Mouse (Mus musculus): ENCODE measurements around the gene Crlf1. TPM values are rescaled to one million over a fixed set of nuclear protein-coding genes. Genes with fewer than 3 reads are reported as not detected.

The Crlf1 gene
- polyA plus RNA-seq (2015; fragmentation: Nextera tagmentation; extraction: Ambion mirVana) = 1.6 and 1.7 TPM in 2 replicates

DNA sequence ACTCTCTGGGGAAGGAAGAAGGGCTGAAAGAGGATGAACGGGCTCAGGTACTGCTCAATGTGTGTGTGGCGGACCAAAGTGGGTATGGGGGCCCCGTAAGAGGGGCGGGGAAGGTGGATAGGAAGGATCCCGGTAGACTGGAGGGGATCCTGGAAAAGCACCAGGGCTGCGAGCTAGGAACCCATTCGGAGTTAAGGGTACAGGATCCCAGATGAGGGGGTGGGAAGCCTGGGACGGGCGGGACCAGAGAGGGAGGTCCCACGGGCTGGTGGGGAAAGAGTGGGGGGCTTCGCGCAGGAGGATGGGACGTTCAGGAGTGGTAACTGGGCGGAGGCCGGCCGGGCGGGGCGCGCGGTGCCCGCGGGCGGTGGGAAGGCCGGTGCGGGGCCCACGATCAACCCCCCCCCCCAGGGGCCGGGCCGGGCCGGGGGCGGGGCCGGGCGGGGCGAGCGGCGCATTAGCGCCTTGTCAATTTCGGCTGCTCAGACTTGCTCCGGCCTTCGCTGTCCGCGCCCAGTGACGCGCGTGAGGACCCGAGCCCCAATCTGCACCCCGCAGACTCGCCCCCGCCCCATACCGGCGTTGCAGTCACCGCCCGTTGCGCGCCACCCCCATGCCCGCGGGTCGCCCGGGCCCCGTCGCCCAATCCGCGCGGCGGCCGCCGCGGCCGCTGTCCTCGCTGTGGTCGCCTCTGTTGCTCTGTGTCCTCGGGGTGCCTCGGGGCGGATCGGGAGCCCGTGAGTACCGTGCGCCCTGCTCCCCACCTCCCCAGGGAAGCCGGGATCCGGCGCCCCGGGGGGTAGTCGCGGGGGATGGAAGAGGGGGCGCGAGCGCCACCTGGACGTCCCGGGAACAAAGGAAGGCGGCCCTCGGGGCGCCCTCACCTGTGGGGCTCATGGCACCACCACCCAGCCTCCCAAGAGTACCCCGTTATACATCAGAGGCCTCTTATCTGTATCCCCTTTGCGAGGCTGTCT, at the start of gene Crlf1:
TSS of gene Crlf1 (plus strand) at position 495 of the 977 bp plus-strand sequence.
- no peak within 1 kb of the TSS for H3K27ac ChIP-seq (ENCODE audit: low read length)
- H3K4me1 ChIP-seq (ENCODE audit: control insufficient read depth, insufficient read depth, low read length) = peaks cover 39% of the 10 kb centered on the region
- H3K4me2 ChIP-seq (ENCODE audit: low read depth, low read length) = peak within 1 kb of the TSS; percentile 79
- H3K27me3 ChIP-seq (replicated peaks; ENCODE audit: control insufficient read depth, insufficient read depth, low read length) = peaks cover 98% of the 10 kb centered on the region
- no peak within 1 kb of the TSS for H3K9ac ChIP-seq (ENCODE audit: low read depth, low read length)
- H3K36me3 ChIP-seq (ENCODE audit: control insufficient read depth, insufficient read depth, low read length) = no peaks in the 10 kb centered on the region
- ATAC-seq = no peak
- H3K4me3 ChIP-seq (ENCODE audit: low read length) = peak within 1 kb of the TSS; percentile 47
- under 1% methylated on average over 48 of the region's 93 CpGs for WGBS
- H3K9me3 ChIP-seq (ENCODE audit: control insufficient read depth, low read length) = no peaks in the 10 kb centered on the region

DNA sequence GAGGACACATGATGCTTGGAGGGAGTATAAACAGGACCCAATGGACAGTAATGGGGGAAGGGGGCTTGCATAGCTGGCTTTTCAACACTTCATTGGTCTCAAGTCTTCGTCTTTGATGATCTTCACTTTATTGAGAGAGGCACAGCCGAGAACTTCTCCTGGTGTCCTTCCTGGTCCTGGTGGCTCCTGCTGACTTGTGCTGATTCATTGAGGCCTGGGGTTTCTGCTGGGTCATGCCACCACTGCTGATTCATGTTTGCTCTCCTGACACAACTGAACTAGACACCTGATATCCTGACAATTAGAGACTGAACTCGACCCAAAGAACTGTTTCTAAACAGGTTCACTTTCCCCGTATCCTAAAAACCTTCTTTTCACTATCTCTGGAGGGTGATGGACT, 49.6 kb upstream of the Crlf1 start:
- ATAC-seq = no peak
- Histone ChIP-seq H3K27ac (ENCODE audit: low read length) (no peak overlapping the region), H3K4me1 (ENCODE audit: control insufficient read depth, insufficient read depth, low read length) (peaks cover 7% of the 10 kb centered on the region), H3K9me3 (ENCODE audit: control insufficient read depth, low read length) (no peaks in the 10 kb centered on the region), H3K36me3 (ENCODE audit: control insufficient read depth, insufficient read depth, low read length) (no peaks in the 10 kb centered on the region), H3K27me3 (replicated peaks; ENCODE audit: control insufficient read depth, insufficient read depth, low read length) (no peaks in the 10 kb centered on the region), H3K4me3 (ENCODE audit: low read length) (no peak overlapping the region), H3K4me2 (ENCODE audit: low read depth, low read length) (no peak overlapping the region), H3K9ac (ENCODE audit: low read depth, low read length) (no peak overlapping the region)
- WGBS = 81% methylated on average over 4 of the region's 4 CpGs

DNA sequence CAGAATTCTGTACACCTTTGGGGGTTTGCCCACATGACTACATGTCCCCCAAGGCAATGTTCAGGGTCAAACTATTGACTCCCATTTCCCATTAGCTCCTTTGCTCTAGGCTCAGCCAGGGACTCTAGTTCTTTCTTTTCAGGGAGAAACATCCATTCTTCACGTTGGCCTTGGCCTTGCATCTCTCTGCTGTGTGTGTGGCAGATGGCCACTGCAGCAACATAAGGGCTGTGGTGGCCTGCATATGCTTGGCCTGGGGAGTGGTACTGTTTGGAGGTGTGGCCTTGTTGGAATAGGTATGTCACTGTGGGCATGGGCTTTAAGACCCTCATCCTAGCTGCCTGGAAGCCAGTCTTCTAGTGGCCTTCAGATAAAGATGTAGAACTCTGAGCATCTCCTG, 47.0 kb upstream of the Crlf1 start:
- Histone ChIP-seq H3K9ac (ENCODE audit: low read depth, low read length) (no peak overlapping the region), H3K9me3 (ENCODE audit: control insufficient read depth, low read length) (no peaks in the 10 kb centered on the region), H3K36me3 (ENCODE audit: control insufficient read depth, insufficient read depth, low read length) (0 out of 2 replicates have a peak, but pooled peaks cover 4% of the 10 kb centered on the region), H3K4me2 (ENCODE audit: low read depth, low read length) (no peak overlapping the region), H3K27me3 (replicated peaks; ENCODE audit: control insufficient read depth, insufficient read depth, low read length) (no peaks in the 10 kb centered on the region), H3K4me3 (ENCODE audit: low read length) (no peak overlapping the region), H3K27ac (ENCODE audit: low read length) (no peak overlapping the region), H3K4me1 (ENCODE audit: control insufficient read depth, insufficient read depth, low read length) (no peaks in the 10 kb centered on the region)
- WGBS = 67% methylated on average over 1 of the region's 1 CpGs
- no peak for ATAC-seq

DNA sequence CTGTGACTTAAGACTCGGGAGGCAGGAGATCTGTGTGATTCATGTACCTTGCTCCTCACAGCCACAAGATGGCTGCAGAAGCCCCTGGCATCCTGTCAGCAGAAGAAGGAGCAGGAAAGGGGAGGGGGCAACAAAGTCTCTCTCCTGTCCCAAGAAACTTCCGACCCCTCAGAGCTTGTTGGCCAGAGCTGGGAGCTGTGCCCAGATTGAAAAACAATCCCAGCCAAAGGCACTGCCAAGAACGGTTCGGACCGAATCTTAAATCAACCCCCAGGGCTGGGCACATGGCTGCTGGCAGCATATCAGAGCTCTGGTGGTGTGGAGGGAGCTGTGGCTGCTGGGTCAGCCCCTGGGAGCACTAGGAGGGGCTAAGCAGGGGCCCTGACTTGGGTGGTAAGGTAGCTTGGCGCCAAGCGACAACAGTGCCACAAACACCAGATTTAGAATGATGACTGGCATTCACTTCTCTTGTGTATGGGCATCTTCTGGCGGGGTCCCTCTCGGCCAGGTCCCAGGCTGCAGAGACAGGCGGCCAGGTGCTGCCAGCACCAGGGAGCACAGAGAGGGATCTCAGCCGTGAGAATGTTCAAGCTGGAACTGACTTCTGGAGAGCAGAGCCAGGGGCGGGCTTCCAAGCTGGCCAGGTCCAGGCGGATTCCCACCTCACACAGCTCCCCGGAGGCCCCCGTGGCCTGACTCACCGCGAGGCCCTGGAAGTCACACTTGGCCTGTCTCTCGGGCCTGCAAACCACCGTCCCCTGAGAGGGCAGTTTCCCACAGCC, 45.1 kb upstream of the Crlf1 start:
- no peaks in the 10 kb centered on the region for H3K27me3 ChIP-seq (replicated peaks; ENCODE audit: control insufficient read depth, insufficient read depth, low read length)
- no peak overlapping the region for H3K27ac ChIP-seq (ENCODE audit: low read length)
- H3K9ac ChIP-seq (ENCODE audit: low read depth, low read length) = no peak overlapping the region
- ATAC-seq = 0 out of 2 replicates have a peak, but pooled peaks have one; percentile 39
- WGBS = 66% methylated on average over 19 of the region's 19 CpGs
- H3K4me1 ChIP-seq (ENCODE audit: control insufficient read depth, insufficient read depth, low read length) = no peaks in the 10 kb centered on the region
- H3K4me3 ChIP-seq (ENCODE audit: low read length) = no peak overlapping the region
- no peaks in the 10 kb centered on the region for H3K9me3 ChIP-seq (ENCODE audit: control insufficient read depth, low read length)
- H3K36me3 ChIP-seq (ENCODE audit: control insufficient read depth, insufficient read depth, low read length) = peaks cover 19% of the 10 kb centered on the region; the same call in 1 of the 2 replicates
- H3K4me2 ChIP-seq (ENCODE audit: low read depth, low read length) = no peak overlapping the region

DNA sequence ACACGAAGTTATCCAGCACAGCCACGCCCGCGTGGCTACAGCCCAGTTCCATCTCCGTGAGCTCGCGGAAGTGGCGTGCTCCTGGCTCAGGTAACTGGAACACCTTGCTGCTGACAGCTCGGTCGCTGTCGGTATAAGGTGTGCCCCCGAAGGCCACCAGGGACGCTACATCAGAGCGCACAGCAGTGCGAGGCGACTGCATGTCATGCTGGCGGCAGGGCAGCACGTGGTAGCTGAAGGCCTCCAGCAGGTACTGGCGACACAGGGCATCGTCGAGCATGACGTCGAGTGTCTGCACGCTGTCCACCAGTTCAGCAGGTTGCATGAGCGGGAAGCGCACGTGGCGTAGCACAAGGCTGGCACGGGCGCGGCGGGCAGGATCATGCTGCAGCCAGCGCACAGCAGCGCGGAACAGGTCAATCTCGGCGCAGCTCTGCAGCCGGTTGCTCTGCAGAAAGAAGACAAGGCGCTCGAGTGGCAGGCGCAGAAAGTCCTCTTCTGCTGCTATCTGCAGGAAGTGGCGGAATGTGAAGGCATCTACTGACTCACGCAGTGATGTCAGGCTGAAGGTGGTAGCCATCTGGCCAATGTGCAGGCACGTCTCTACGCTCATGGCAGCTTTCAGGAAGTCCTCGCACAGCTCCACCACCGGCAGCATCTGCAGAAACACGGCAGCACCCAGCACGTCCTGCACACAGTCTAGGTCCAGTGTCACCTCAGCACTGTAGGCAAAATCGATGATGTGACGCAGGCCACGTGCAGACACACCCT, 40.6 kb upstream of the Crlf1 start:
- 0 out of 2 replicates have a peak, but pooled peaks have one; percentile 29 for ATAC-seq

DNA sequence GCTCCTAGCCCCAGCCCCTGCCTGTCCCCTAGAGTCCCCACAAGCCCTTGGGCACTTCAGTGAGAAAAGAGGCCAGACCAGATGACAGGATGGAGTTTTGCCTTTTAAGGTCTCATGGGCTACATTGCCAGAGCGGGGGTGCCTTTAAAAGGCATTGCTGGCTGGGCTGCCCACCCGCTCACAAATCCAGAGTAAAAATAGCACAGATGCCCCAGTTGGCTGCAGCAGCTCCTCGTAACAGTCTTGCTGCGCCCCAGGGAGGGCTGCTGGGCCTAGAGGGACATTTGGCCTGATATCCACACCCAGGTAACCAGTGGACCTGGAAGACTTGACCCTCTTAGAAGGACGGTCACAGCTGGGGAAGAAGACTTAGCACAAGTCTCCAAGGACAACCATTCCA, 39.1 kb upstream of the Crlf1 start:
- WGBS = 83% methylated on average over 5 of the region's 5 CpGs
- Histone ChIP-seq H3K27me3 (replicated peaks; ENCODE audit: control insufficient read depth, insufficient read depth, low read length) (no peaks in the 10 kb centered on the region), H3K27ac (ENCODE audit: low read length) (peak overlapping the region; percentile 43), H3K4me3 (ENCODE audit: low read length) (no peak overlapping the region), H3K4me2 (ENCODE audit: low read depth, low read length) (no peak overlapping the region), H3K9ac (ENCODE audit: low read depth, low read length) (peak overlapping the region; percentile 16; the same call in 1 of the 2 replicates), H3K9me3 (ENCODE audit: control insufficient read depth, low read length) (no peaks in the 10 kb centered on the region), H3K4me1 (ENCODE audit: control insufficient read depth, insufficient read depth, low read length) (no peaks in the 10 kb centered on the region), H3K36me3 (ENCODE audit: control insufficient read depth, insufficient read depth, low read length) (peaks cover 19% of the 10 kb centered on the region; the same call in 1 of the 2 replicates)
- ATAC-seq = no peak

More for the DNA sequence above, 40.6 kb upstream of the Crlf1 start:
- 65% methylated on average over 52 of the region's 52 CpGs for WGBS
- Histone ChIP-seq H3K9me3 (ENCODE audit: control insufficient read depth, low read length) (no peaks in the 10 kb centered on the region), H3K4me1 (ENCODE audit: control insufficient read depth, insufficient read depth, low read length) (no peaks in the 10 kb centered on the region), H3K4me2 (ENCODE audit: low read depth, low read length) (no peak overlapping the region), H3K27me3 (replicated peaks; ENCODE audit: control insufficient read depth, insufficient read depth, low read length) (no peaks in the 10 kb centered on the region), H3K27ac (ENCODE audit: low read length) (no peak overlapping the region), H3K9ac (ENCODE audit: low read depth, low read length) (no peak overlapping the region), H3K4me3 (ENCODE audit: low read length) (no peak overlapping the region), H3K36me3 (ENCODE audit: control insufficient read depth, insufficient read depth, low read length) (peaks cover 19% of the 10 kb centered on the region; the same call in 1 of the 2 replicates)

DNA sequence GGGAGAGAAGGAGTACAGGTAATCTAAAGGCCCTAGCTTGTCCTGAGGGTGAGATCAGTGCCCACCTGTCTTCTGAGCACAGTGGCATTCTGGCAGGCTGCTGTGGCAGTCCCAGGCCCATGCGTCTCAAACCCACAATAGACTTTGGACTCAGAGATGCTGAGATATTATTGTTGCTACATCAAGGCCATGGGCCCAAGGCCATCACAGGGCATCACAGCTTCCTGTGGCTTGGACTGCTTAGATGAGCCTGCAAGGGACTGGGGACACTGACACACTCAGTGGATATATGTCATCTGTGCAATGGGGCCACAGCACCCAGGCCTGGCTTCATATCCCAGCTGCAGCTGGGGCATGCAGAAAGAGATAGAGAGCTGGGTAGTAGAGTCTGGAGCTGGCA, 36.0 kb upstream of the Crlf1 start:
- no peak overlapping the region for H3K4me3 ChIP-seq (ENCODE audit: low read length)
- H3K4me1 ChIP-seq (ENCODE audit: control insufficient read depth, insufficient read depth, low read length) = 0 out of 2 replicates have a peak, but pooled peaks cover 2% of the 10 kb centered on the region
- WGBS = 76% methylated on average over 1 of the region's 1 CpGs
- no peak overlapping the region for H3K27ac ChIP-seq (ENCODE audit: low read length)
- no peak for ATAC-seq
- H3K9ac ChIP-seq (ENCODE audit: low read depth, low read length) = no peak overlapping the region
- H3K4me2 ChIP-seq (ENCODE audit: low read depth, low read length) = no peak overlapping the region
- peaks cover 7% of the 10 kb centered on the region; the same call in 1 of the 2 replicates for H3K36me3 ChIP-seq (ENCODE audit: control insufficient read depth, insufficient read depth, low read length)
- H3K27me3 ChIP-seq (replicated peaks; ENCODE audit: control insufficient read depth, insufficient read depth, low read length) = no peaks in the 10 kb centered on the region
- no peaks in the 10 kb centered on the region for H3K9me3 ChIP-seq (ENCODE audit: control insufficient read depth, low read length)

DNA sequence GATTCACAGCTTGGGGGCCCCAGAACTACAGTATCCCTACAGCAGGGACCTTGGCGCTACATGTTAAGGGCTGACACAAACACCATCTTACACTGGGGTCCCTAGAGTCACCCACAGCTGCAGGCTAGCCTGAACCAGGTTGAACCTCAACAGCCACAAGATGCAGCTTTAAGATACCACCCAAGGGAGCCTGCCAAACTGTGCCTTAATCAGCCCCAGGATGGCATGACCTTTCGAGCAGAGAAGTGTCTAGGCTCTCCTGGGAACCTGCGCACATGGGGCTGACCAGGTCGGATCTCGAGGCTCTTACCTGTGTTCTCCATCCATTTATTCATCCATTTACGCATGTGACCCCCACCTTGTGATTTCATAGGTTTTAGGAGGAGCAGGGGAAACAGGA, 35.1 kb upstream of the Crlf1 start:
- Histone ChIP-seq H3K27ac (ENCODE audit: low read length) (no peak overlapping the region), H3K9ac (ENCODE audit: low read depth, low read length) (no peak overlapping the region), H3K27me3 (replicated peaks; ENCODE audit: control insufficient read depth, insufficient read depth, low read length) (no peaks in the 10 kb centered on the region), H3K9me3 (ENCODE audit: control insufficient read depth, low read length) (no peaks in the 10 kb centered on the region), H3K4me3 (ENCODE audit: low read length) (no peak overlapping the region), H3K36me3 (ENCODE audit: control insufficient read depth, insufficient read depth, low read length) (no peaks in the 10 kb centered on the region; the same call in 1 of the 2 replicates), H3K4me1 (ENCODE audit: control insufficient read depth, insufficient read depth, low read length) (0 out of 2 replicates have a peak, but pooled peaks cover 2% of the 10 kb centered on the region), H3K4me2 (ENCODE audit: low read depth, low read length) (no peak overlapping the region)
- WGBS = 88% methylated on average over 6 of the region's 6 CpGs
- ATAC-seq = no peak
